Mouse (Mus musculus) heart, adult 2 months (tissue): ENCODE results near the gene Gm13697. TPM values are rescaled to one million over a fixed set of nuclear protein-coding genes. Genes with fewer than 3 reads are reported as not detected.

ENCODE experiments used
- DNase-seq, 2 experiments: peaks; one replicate each; pipeline ENCODE4 v3.0.0; 2021
- H3K27ac ChIP-seq: fragments of 200-600 bp; 2 replicates; pipeline ENCODE4 v1.8.1; 2022
- H3K27me3 ChIP-seq: fragments of 200-500 bp; 2 replicates; pipeline ENCODE4 v1.6.1; 2012; ENCODE audit warnings: mild to moderate bottlenecking, low read length, inconsistent platforms, mixed read lengths; ENCODE audit not compliant: control insufficient read depth, insufficient read depth
- H3K36me3 ChIP-seq: fragments of 200-500 bp; 2 replicates; pipeline ENCODE4 v1.6.1; 2012; ENCODE audit warnings: low read length, inconsistent platforms; ENCODE audit not compliant: control insufficient read depth, insufficient read depth
- H3K4me1 ChIP-seq: fragments of 200-500 bp; 2 replicates; pipeline ENCODE4 v1.6.1; 2011; ENCODE audit warnings: low read length; ENCODE audit not compliant: control insufficient read depth, insufficient read depth
- H3K4me3 ChIP-seq: fragments of 200-600 bp; 2 replicates; pipeline ENCODE4 v1.8.1; 2022
- H3K79me2 ChIP-seq: fragments of 200-500 bp; replicated peaks from 2 replicates; pipeline ENCODE4 v1.6.1; 2012; ENCODE audit warnings: mild to moderate bottlenecking, inconsistent platforms, low read length, moderate library complexity, mixed read lengths; ENCODE audit not compliant: control insufficient read depth, insufficient read depth
- H3K9ac ChIP-seq: fragments of 200-500 bp; 2 replicates; pipeline ENCODE4 v1.6.1; 2012; ENCODE audit warnings: low read depth, mild to moderate bottlenecking, control low read depth, inconsistent platforms, low read length, mixed read lengths
- CTCF ChIP-seq: fragments of 200-600 bp; IDR thresholded peaks from 2 replicates; pipeline ENCODE4 v1.8.1; 2022; ENCODE audit warnings: antibody characterized with exemption, mild to moderate bottlenecking, moderate library complexity
- EP300 ChIP-seq: fragments of 200-500 bp; IDR thresholded peaks from 2 replicates; pipeline ENCODE4 v1.6.1; 2011; ENCODE audit warnings: low read depth, low read length, control low read depth; ENCODE audit not compliant: insufficient read depth
- POLR2A ChIP-seq: fragments of 200-500 bp; IDR thresholded peaks from 2 replicates; pipeline ENCODE4 v1.6.1; 2011; ENCODE audit warnings: mild to moderate bottlenecking, low read depth, low read length, control low read depth; ENCODE audit not compliant: insufficient read depth
- WGBS: fragments of 180-500 bp; shearing (Covaris S2); methylation state at CpG from one replicate; pipeline ENCODE4 v1.1.7; 2018; 5-methylcytosine and 5-hydroxymethylcytosine counted together
- intact Hi-C: fragments of 180-260 bp; cut with DNase I; formaldehyde crosslinking; loops from one replicate; pipeline ENCODE4 v1.15.1; 2025
- polyA plus RNA-seq: library from polyadenylated mRNA; depleted of rRNA; stranded (reverse); fragments of >200 nt; gene quantifications from 2 replicates; pipeline ENCODE4 v1.2.3, GENCODE M21; 2012; rRNA removed
- total RNA-seq, 2 experiments: library from RNA; stranded (reverse); gene quantifications; 2 replicates each; pipeline ENCODE4 v1.2.3; 2021

Gm13697 gene
- total and polyA plus RNA-seq, 3 experiments, result 0.70 to 0.76 TPM; not detected in 1

DNA sequence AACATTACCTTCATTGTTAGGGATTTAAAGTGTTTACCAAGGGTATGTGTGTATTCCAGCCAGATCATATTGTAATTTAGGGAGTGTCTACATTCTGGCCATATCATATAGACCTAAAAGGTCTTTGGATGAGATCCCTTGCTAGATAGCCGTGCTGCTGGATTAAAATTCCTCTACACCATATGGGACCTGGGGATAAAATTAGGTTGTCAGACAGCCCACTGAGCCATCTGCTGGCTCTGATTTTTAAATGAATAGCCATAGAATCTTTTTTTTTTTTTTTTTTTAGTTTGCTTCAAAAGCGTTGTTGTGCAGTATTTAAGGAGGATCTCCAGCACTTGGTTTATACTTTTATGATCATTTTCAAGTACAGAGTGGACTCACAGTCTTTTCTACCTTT is 48.0 kb downstream of the Gm13697 start:
- no peak for DNase-seq
- Histone ChIP-seq H3K4me3 (no peak overlapping the region), H3K9ac (no peak overlapping the region), H3K27ac (no peak overlapping the region), H3K36me3 (no peaks in the 10 kb centered on the region), H3K79me2 (no peaks in the 10 kb centered on the region), H3K4me1 (no peaks in the 10 kb centered on the region), H3K27me3 (no peaks in the 10 kb centered on the region)
- no peak for TF ChIP-seq CTCF
- 98% methylated on average over 2 of the region's 2 CpGs for WGBS
- intact Hi-C loops, result no loop called here

DNA sequence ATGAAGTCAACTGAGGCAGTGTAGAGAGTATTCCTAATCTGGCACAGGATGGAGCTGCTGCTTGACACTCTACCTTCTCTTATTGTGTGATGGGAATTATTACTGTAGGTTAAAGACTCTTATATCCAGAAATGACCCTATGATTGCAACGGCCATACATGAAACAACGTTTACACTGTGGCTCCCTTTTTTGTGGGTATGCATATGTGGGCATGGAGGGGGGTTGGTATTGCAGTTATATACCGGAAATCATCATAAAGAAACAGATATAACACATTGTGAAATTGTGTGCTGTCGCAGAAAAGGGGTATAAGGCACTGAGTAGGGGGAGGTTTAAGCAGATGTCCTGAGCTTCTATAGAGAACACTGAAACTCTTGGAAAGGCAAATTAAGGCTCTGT is 51.5 kb downstream of the Gm13697 start:
- H3K9ac ChIP-seq, result no peak overlapping the region
- H3K4me1 ChIP-seq, result no peaks in the 10 kb centered on the region
- TF ChIP-seq CTCF, result no peak
- no peak for TF ChIP-seq EP300
- TF ChIP-seq POLR2A, result no peak
- DNase-seq, result no peak
- intact Hi-C loops, result no loop called here
- H3K27me3 ChIP-seq, result no peaks in the 10 kb centered on the region
- H3K79me2 ChIP-seq, result no peaks in the 10 kb centered on the region
- no peak overlapping the region for H3K27ac ChIP-seq
- H3K36me3 ChIP-seq, result no peaks in the 10 kb centered on the region
- 88% methylated on average over 4 of the region's 4 CpGs for WGBS
- no peak overlapping the region for H3K4me3 ChIP-seq

Other genes starting within 250 kb of the Gm13697 start
- 1 to 10 TPM in 1 of 2 experiments, under 1 TPM in 1; 0.77 to 1.0 TPM for gene Fam171b, start 172.1 kb upstream of the Gm13697 start, total RNA-seq
- 0.31 and 0.67 TPM in 2 replicates for gene Fam171b, start 172.1 kb upstream of the Gm13697 start, polyA plus RNA-seq
- not detected for gene Zswim2, start 43.5 kb upstream of the Gm13697 start, total RNA-seq
- gene Zswim2, start 43.5 kb upstream of the Gm13697 start, polyA plus RNA-seq, result not detected in 2 replicates
- gene Gm13698, start 29.1 kb upstream of the Gm13697 start, total RNA-seq, result under 1 TPM; 0.70 to 0.76 TPM
- not detected in 2 replicates for gene Gm13698, start 29.1 kb upstream of the Gm13697 start, polyA plus RNA-seq
- gene Gm13693, start 23.2 kb upstream of the Gm13697 start, total RNA-seq, result under 1 TPM; 0.70 to 0.76 TPM
- not detected in 2 replicates for gene Gm13693, start 23.2 kb upstream of the Gm13697 start, polyA plus RNA-seq
- under 1 TPM; 0.70 to 0.76 TPM for gene Gm13695, start 17.4 kb upstream of the Gm13697 start, total RNA-seq
- not detected in 2 replicates for gene Gm13695, start 17.4 kb upstream of the Gm13697 start, polyA plus RNA-seq
- under 1 TPM; 0.70 to 0.76 TPM for gene Gm13696, start 11.6 kb upstream of the Gm13697 start, total RNA-seq
- gene Gm13696, start 11.6 kb upstream of the Gm13697 start, polyA plus RNA-seq, result not detected in 2 replicates
- gene Gm13694, start 5.8 kb upstream of the Gm13697 start, total RNA-seq, result under 1 TPM; 0.70 to 0.76 TPM
- gene Gm13694, start 5.8 kb upstream of the Gm13697 start, polyA plus RNA-seq, result not detected in 2 replicates
- gene Gm13691, start 5.8 kb downstream of the Gm13697 start, total RNA-seq, result under 1 TPM; 0.70 to 0.76 TPM
- gene Gm13691, start 5.8 kb downstream of the Gm13697 start, polyA plus RNA-seq, result not detected in 2 replicates